Mouse (Mus musculus): ENCODE measurements around the gene Gabrb3.
A peak's percentile ranks its signal among the peaks of the same experiment; 100 is the strongest.

Gene Gabrb3

DNA sequence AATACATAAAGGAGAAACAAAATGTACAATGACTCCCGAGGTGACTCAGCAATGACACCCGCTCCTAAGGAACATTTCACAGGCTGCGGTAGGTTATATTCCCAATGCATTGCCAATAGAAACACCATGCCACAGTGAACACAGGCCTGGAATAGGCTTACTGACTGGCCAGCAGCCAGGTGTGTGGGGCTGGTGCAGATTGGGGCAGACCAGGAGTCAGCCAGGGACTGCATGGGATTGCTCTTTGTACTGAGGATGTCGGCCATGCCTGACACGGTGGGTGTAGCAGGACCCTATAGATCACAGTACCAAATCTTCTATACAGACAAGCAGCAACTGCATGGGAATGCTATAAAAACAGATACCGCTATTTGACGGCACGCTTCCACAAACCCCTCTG lies 110.5 kb downstream of the Gabrb3 start:
- no peak for DNase-seq (ENCODE audit: low spot score)

- no peak for DNase-seq (ENCODE audit: low spot score)
Measured at GRCm38 (mm10) chr7:57532676-57533075, 113.2 kb downstream of the Gabrb3 start.

- no peak for DNase-seq (ENCODE audit: low spot score)
Measured at GRCm38 (mm10) chr7:57538565-57538964, 119.1 kb downstream of the Gabrb3 start.

GRCm38 (mm10) chr7:57560732-57561436 lies 141.4 kb downstream of the Gabrb3 start:
- no peak for DNase-seq (ENCODE audit: low spot score)

GRCm38 (mm10) chr7:57564403-57564802 lies 144.9 kb downstream of the Gabrb3 start:
- DNase-seq (ENCODE audit: low spot score), result no peak

DNA sequence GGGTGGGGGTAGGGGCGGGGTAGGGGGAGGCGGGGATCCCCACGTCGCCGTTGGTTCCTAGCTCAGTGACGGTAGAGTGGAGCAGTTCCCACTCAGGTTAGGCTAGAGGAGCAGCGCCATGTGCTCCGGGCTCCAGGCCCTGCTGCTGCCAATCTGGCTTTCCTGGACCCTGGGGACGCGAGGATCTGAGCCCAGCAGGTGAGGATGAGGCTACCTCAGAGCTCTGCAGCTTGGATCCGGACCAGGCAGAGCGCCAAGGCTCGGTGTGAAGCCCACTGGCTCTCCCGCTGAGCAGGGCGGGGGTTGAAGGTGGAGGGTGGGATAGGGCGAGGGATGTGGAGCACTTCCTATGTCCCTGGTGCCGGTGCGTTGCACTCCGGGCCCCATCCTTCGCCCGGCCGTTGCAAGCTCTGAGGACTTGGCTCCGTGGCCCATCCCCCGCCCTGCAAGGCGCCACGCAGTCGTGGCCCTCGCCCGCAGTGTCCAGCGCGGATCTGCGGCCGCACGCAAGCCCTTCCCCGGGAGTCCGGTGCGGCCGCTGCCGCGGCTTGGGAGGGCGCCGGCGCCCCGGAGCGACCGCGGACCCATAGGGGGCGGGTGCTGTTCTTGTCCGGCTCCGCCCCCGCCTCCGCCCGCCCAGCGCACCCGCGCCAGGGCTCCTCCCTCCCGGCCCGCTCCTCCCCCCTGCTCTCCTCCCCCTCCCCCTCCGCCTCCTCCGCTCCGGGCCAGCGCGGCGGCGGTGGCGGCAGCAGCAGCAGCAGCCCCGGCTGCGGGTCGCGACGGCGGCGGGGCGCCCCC lies 171.2 kb downstream of the Gabrb3 start:
- no peak for DNase-seq (ENCODE audit: low spot score)

DNA sequence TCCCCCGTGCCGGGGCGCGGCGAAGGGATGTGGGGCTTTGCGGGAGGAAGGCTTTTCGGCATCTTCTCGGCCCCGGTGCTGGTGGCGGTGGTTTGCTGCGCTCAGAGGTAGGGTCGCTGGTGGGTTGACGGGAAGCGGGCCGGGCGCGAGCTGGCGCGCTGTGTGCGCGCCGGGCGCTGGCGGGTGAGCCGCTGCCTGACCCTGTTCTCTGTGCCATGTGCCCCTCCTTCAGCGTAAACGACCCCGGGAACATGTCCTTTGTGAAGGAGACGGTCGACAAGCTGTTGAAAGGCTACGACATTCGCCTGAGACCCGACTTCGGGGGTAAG lies 171.7 kb downstream of the Gabrb3 start:
- DNase-seq (ENCODE audit: low spot score), result no peak

GRCm38 (mm10) chr7:57591578-57592431 lies 172.3 kb downstream of the Gabrb3 start:
- DNase-seq (ENCODE audit: low spot score), result no peak

DNA sequence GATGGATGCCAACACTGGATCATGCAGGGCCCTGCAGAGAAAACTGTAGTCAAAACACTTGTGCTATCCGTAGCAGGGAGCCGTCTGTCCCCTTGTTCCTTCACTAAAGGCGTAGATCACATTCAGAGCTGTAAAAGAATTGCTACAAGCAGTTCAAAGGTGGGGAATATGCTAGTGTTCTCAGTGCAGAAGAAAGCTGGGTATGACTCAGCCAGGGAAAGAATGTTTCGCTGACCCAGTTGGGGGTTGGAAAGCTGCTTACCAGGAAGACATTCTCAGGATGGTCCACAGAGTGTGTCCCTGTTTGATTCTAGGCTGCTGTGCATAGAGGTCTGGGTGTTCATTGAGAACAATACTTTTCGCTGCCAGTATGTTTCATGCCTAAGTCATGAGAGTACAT lies 177.8 kb downstream of the Gabrb3 start:
- DNase-seq (ENCODE audit: low spot score), result no peak

DNA sequence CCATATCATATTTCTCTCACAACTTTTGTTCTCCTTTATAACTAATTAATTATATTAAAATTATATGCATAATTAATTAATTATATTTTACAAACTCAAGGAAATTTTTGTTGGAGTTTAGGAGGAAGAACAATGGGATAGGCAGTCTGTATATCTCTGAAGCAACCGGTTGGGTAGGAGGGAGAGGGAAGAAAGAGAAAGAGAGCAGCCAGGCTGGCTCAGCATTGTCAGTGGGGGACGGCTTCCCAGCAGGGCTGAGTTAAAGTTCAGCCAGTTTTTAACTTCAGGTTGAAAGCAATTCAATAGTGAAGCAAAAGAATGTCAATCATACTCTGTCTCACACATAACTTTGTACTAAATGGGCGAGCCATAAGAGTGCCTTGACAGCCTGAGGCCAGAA lies 199.2 kb downstream of the Gabrb3 start:
- no peak for DNase-seq (ENCODE audit: low spot score)

- no peak for DNase-seq (ENCODE audit: low spot score)
Measured at GRCm38 (mm10) chr7:57620036-57620435, 200.5 kb downstream of the Gabrb3 start.

DNA sequence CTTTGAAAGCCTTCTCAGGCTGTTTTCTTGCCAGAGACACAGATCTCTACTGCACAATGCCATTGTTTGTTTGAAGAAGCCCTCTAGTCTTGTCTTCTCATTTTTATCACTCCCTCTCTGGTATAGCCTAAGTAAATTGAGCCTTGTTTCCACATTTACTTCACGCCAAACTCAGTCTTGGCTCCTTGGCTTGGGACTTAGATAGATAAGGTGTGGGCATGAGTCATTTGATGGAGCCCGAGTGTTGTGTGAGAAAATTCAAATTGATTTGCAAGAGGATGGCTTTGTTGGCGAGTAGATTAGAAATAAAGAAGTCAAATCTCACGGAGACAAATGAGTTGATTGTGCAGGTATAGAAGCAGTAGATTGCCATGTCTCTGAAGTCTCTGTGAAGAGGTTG lies 204.2 kb downstream of the Gabrb3 start:
- no peak for DNase-seq (ENCODE audit: low spot score)

- DNase-seq (ENCODE audit: low spot score), result no peak
Measured at GRCm38 (mm10) chr7:57635026-57635425, 215.5 kb downstream of the Gabrb3 start.

GRCm38 (mm10) chr7:57635687-57636086 lies 216.2 kb downstream of the Gabrb3 start:
- no peak for DNase-seq (ENCODE audit: low spot score)

DNA sequence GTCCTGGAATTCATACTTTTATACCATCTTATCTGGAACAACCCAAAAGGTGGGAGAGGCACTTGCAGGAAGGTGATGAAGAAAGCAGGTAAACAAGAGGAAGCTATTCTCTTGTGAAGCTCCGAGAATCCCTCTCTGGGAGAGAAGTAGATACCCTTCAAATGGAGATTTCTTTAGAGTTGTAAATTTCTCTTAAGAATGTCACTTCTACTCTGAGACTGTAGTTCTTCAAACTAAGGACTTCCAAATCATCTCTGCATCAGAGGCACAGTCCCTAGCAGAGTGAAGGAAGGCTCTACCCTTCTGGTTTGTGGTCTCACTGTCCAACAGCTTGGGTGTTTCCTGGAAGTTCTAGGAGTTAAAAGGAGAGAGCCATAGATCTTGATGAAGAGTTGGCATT lies 221.3 kb downstream of the Gabrb3 start:
- no peak for DNase-seq (ENCODE audit: low spot score)

DNA sequence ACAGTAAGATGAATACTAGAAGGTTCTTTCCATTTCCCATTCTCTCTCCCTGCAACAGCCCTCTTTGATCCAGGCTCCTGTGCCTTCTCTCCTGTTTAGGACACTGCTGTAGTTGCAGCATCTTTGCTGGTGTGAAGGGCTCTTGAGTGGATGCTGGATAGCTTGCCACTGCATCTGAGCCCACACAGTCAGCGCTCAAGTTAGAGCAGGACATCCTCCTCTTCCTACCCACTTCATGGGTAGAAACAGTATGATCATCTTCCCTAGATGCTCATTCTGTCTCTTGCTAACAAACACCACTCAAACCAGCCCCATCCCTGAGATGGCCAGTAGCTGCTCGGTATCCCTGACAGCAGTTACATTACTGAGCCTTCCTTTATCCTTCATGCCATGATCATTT lies 227.9 kb downstream of the Gabrb3 start:
- no peak for DNase-seq (ENCODE audit: low spot score)

GRCm38 (mm10) chr7:57648136-57648755 lies 228.8 kb downstream of the Gabrb3 start:
- no peak for DNase-seq (ENCODE audit: low spot score)

DNA sequence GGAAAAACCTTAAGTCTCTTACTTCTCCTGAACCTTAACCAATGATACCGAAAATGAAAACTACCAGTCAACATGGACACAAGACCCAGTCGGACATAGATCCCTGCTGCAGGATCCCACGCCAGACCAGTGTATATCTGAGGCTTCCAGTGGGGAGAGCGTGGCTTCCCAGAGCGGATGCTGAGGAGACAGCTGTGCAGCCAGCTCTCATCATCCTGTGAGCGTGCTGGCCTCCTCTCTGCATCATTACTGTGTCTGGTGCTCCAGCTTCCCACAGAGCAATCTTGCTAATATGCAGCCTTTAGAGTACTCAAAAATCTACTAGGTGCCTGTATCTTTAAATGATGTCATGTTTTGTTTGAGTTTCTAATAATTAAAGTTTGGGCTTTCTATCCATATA lies 257.9 kb downstream of the Gabrb3 start:
- DNase-seq (ENCODE audit: low spot score), result no peak

DNA sequence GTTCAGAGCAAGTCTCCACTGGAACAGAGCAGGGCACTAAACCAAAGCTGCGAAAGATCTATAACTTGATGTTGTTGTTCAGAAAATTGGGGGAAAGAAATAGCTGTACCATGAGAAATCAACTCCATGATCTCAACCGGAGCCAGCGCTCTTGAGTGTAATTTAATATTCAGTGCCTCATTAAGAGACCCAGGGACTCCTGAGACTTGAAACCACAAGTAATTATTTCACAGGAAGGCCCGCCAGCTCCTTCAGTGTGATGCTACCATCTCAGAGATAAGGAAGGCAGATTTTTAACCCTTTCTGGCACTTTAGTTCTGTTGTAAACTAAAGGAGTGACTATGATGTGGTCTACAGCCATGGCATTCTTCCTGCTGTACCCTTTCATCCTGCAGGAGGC lies 270.3 kb downstream of the Gabrb3 start:
- DNase-seq (ENCODE audit: low spot score), result no peak

- DNase-seq (ENCODE audit: low spot score), result peak; percentile 64
Measured at GRCm38 (mm10) chr7:57700370-57700769, 280.9 kb downstream of the Gabrb3 start.

- DNase-seq (ENCODE audit: low spot score), result no peak
Measured at GRCm38 (mm10) chr7:57701046-57701445, 281.6 kb downstream of the Gabrb3 start.

GRCm38 (mm10) chr7:57703580-57703979 lies 284.1 kb downstream of the Gabrb3 start:
- DNase-seq (ENCODE audit: low spot score), result no peak

Data from left cerebral cortex, adult 11 months (tissue).